Comparison of ENCODE assay signal across 19 mouse cellular contexts in genomic region chr13:58017298-58017697, GRCm38 (mm10).
DNase-seq lines count a peak whose midpoint lies in the region; ATAC-seq and TF ChIP-seq lines count a peak whose summit lies in the region.
"Had no signal": no experiment of that assay in that cellular context is flagged by ENCODE, and none has a peak within 500 bp of the region (broad histone marks: within the 10 kb centered on the region; RNA-seq: fewer than 3 reads in every experiment).

No protein-coding gene starts in this region.

- TF ChIP-seq POLR2A in heart, adult 2 months (IDR thresholded peaks at IDR 0.05; ENCODE audit: insufficient read depth, low read depth, low read length), result no peak
- no peak for TF ChIP-seq POLR2A in kidney, adult 2 months (IDR thresholded peaks at IDR 0.05; ENCODE audit: low read depth, low read length)

- WGBS in heart, adult 2 months, result 77% methylated on average over 6 of the region's 6 CpGs
- 80% methylated on average over 6 of the region's 6 CpGs for WGBS in kidney, adult 2 months
- WGBS in lung, embryonic 16.5 days, result 58% methylated on average over 6 of the region's 6 CpGs
- 67% methylated on average over 6 of the region's 6 CpGs for WGBS in stomach, postnatal 0 days

- no peaks in the 10 kb centered on the region for H3K4me1 ChIP-seq in heart, adult 2 months (ENCODE audit: control insufficient read depth, insufficient read depth, low read length)
- no peaks in the 10 kb centered on the region for H3K4me1 ChIP-seq in kidney, adult 2 months (ENCODE audit: control insufficient read depth, insufficient read depth, low read length)
- no peaks in the 10 kb centered on the region for H3K4me1 ChIP-seq in lung, embryonic 16.5 days (replicated peaks; ENCODE audit: control insufficient read depth, insufficient read depth, low read length)
- H3K4me1 ChIP-seq in stomach, postnatal 0 days (replicated peaks; ENCODE audit: control insufficient read depth, insufficient read depth), result no peaks in the 10 kb centered on the region
- H3K4me1 ChIP-seq: embryonic facial prominence, embryonic 10.5 days; forebrain, embryonic 13.5 days; hindbrain, embryonic 12.5 days had no signal

- intact Hi-C loops in heart, adult 2 months (cut with DNase I), result no loop called here
- intact Hi-C loops in heart, postnatal 36 days (cut with DNase I), result loop anchor here (5.0 to 10.0 kb wide), 2 partner anchors 368 to 525 kb away; partner anchors contain the start of gene 2210016F16Rik

- no peaks in the 10 kb centered on the region for H3K27me3 ChIP-seq in heart, adult 2 months (ENCODE audit: control insufficient read depth, insufficient read depth, low read length)
- H3K27me3 ChIP-seq in kidney, adult 2 months (replicated peaks; ENCODE audit: control insufficient read depth, insufficient read depth, low read length), result no peaks in the 10 kb centered on the region
- H3K27me3 ChIP-seq in lung, embryonic 16.5 days (ENCODE audit: control insufficient read depth, insufficient read depth, low read depth, low read length), result no peaks in the 10 kb centered on the region
- H3K27me3 ChIP-seq in stomach, postnatal 0 days (ENCODE audit: control insufficient read depth, insufficient read depth, low read length), result no peaks in the 10 kb centered on the region
- H3K27me3 ChIP-seq: forebrain, embryonic 13.5 days; heart, embryonic 15.5 days; hindbrain, embryonic 12.5 days had no signal

- no peak for TF ChIP-seq EP300 in heart, adult 2 months (IDR thresholded peaks at IDR 0.05; ENCODE audit: insufficient read depth, low read depth, low read length)
- TF ChIP-seq EP300 in stomach, postnatal 0 days (optimal IDR thresholded peaks at IDR 0.05), result no peak

- no peaks in the 10 kb centered on the region for H3K9me3 ChIP-seq in lung, embryonic 16.5 days (ENCODE audit: control insufficient read depth, low read length)
- H3K9me3 ChIP-seq in stomach, postnatal 0 days (ENCODE audit: control insufficient read depth, low read length), result no peaks in the 10 kb centered on the region
- H3K9me3 ChIP-seq: embryonic facial prominence, embryonic 10.5 days; forebrain, embryonic 13.5 days; heart, embryonic 10.5 days; heart, embryonic 15.5 days; hindbrain, embryonic 12.5 days had no signal

- no peak overlapping the region for H3K9ac ChIP-seq in heart, adult 2 months (ENCODE audit: low read depth, low read length)
- H3K9ac ChIP-seq in lung, embryonic 16.5 days (ENCODE audit: low read length), result no peak overlapping the region
- no peak overlapping the region for H3K9ac ChIP-seq in stomach, postnatal 0 days (ENCODE audit: low read length)
- H3K9ac ChIP-seq: forebrain, embryonic 13.5 days; heart, embryonic 15.5 days; hindbrain, embryonic 12.5 days had no signal

- peak; percentile 53; the same call in 1 of the 2 replicates for ATAC-seq in lung, embryonic 16.5 days (ENCODE audit: low read depth)
- ATAC-seq in stomach, postnatal 0 days (ENCODE audit: low FRiP score, low TSS enrichment), result no peak
- ATAC-seq: forebrain, embryonic 13.5 days; hindbrain, embryonic 16.5 days had no signal

- DNase-seq in heart, adult 2 months, result no peak
- DNase-seq in heart, postnatal 36 days, result no peak
- DNase-seq in kidney, adult 2 months, result no peak
- DNase-seq in kidney, adult 8-10 months, result no peak
- no peak for DNase-seq in lung, postnatal 25 days (ENCODE audit: low spot score)
- no peak for DNase-seq in stomach, postnatal 0 days (ENCODE audit: low spot score)
- DNase-seq: adrenal gland, adult 2 months; adrenal gland, postnatal 25 days; cerebellum, adult 18-20 months; cerebellum, postnatal 10 days; gastrocnemius, postnatal 36 days; heart, adult 11 months had no signal

- no peaks in the 10 kb centered on the region for H3K79me2 ChIP-seq in heart, adult 2 months (replicated peaks; ENCODE audit: control insufficient read depth, insufficient read depth, low read length)

- H3K4me3 ChIP-seq in heart, adult 2 months, result no peak overlapping the region
- no peak overlapping the region for H3K4me3 ChIP-seq in kidney, adult 2 months (ENCODE audit: insufficient read depth, low read depth, low read length)
- no peak overlapping the region for H3K4me3 ChIP-seq in lung, embryonic 16.5 days (ENCODE audit: low read length)
- no peak overlapping the region for H3K4me3 ChIP-seq in stomach, postnatal 0 days (ENCODE audit: low read depth, low read length)
- H3K4me3 ChIP-seq: embryonic facial prominence, embryonic 10.5 days; forebrain, embryonic 13.5 days; heart, embryonic 10.5 days; heart, embryonic 15.5 days; hindbrain, embryonic 12.5 days had no signal

- H3K36me3 ChIP-seq in heart, adult 2 months (ENCODE audit: control insufficient read depth, insufficient read depth, low read length), result no peaks in the 10 kb centered on the region
- H3K36me3 ChIP-seq in kidney, adult 2 months (ENCODE audit: control insufficient read depth, insufficient read depth, low read length), result no peaks in the 10 kb centered on the region
- H3K36me3 ChIP-seq in lung, embryonic 16.5 days (ENCODE audit: control insufficient read depth, insufficient read depth, low read length), result 0 out of 2 replicates have a peak, but pooled peaks cover 2% of the 10 kb centered on the region
- no peaks in the 10 kb centered on the region for H3K36me3 ChIP-seq in stomach, postnatal 0 days (ENCODE audit: control insufficient read depth, insufficient read depth, low read length)
- H3K36me3 ChIP-seq: embryonic facial prominence, embryonic 10.5 days had no signal

- H3K4me2 ChIP-seq in lung, embryonic 16.5 days (ENCODE audit: low read depth, low read length), result no peak overlapping the region
- H3K4me2 ChIP-seq in stomach, postnatal 0 days (replicated peaks; ENCODE audit: low read depth), result no peak overlapping the region
- H3K4me2 ChIP-seq: forebrain, embryonic 13.5 days; heart, embryonic 15.5 days; hindbrain, embryonic 12.5 days had no signal

- H3K27ac ChIP-seq in heart, adult 2 months, result no peak overlapping the region
- no peak overlapping the region for H3K27ac ChIP-seq in kidney, adult 2 months (ENCODE audit: insufficient read depth, low read depth, low read length)
- no peak overlapping the region for H3K27ac ChIP-seq in lung, embryonic 16.5 days (ENCODE audit: low read length)
- no peak overlapping the region for H3K27ac ChIP-seq in stomach, postnatal 0 days (replicated peaks)
- H3K27ac ChIP-seq: embryonic facial prominence, embryonic 10.5 days; forebrain, embryonic 13.5 days; heart, embryonic 10.5 days; heart, embryonic 15.5 days; hindbrain, embryonic 12.5 days had no signal

- TF ChIP-seq CTCF in heart, adult 2 months (IDR thresholded peaks at IDR 0.05), result 0 out of 2 replicates have a peak, but pooled peaks have one; percentile 5
- TF ChIP-seq CTCF in kidney, adult 2 months (conservative IDR thresholded peaks at IDR 0.05; ENCODE audit: insufficient read depth, insufficient read length, low read depth, low read length), result 0 out of 2 replicates have a peak, but pooled peaks have one; percentile 11
- TF ChIP-seq CTCF in stomach, postnatal 0 days (IDR thresholded peaks at IDR 0.05; ENCODE audit: low read depth), result peak; percentile 40
